Mouse (Mus musculus): ENCODE results near the gene Rnf123. TPM values are rescaled to one million over a fixed set of nuclear protein-coding genes. Genes with fewer than 3 reads are reported as not detected.
A peak's percentile ranks its signal among the peaks of the same experiment; 100 is the strongest.

Gene Rnf123
- polyA plus RNA-seq, 1 experiment from 2014 or later: 38.2 TPM

GRCm38 (mm10) chr9:108095949-108096712 is 13.0 kb upstream of the Rnf123 start:
- Histone ChIP-seq H3K4me2 (replicated peaks) (peak overlapping the region; percentile 96; the same call in 1 of the 2 replicates), H3K4me1 (peaks cover 12% of the 10 kb centered on the region; the same call in 1 of the 2 replicates), H3K9me3 (no peaks in the 10 kb centered on the region), H3K27me3 (no peaks in the 10 kb centered on the region), H3K4me3 (no peak overlapping the region), H3K36me3 (peaks cover 15% of the 10 kb centered on the region), H3K9ac (no peak overlapping the region), H3K27ac (no peak overlapping the region)
- ATAC-seq (ENCODE audit: insufficient number of reproducible peaks, insufficient read depth, low FRiP score, low TSS enrichment): no peak
- 62% methylated on average over 10 of the region's 10 CpGs for WGBS

GRCm38 (mm10) chr9:108095518-108095917 is 12.4 kb upstream of the Rnf123 start:
- Histone ChIP-seq H3K9ac (no peak overlapping the region), H3K27me3 (no peaks in the 10 kb centered on the region), H3K4me2 (replicated peaks) (peak overlapping the region; percentile 96), H3K4me3 (peak overlapping the region; percentile 71), H3K4me1 (peaks cover 12% of the 10 kb centered on the region; the same call in 1 of the 2 replicates), H3K9me3 (no peaks in the 10 kb centered on the region), H3K36me3 (peaks cover 22% of the 10 kb centered on the region), H3K27ac (no peak overlapping the region; the same call in 1 of the 2 replicates)
- 13% methylated on average over 3 of the region's 3 CpGs for whole genome bisulfite sequencing
- ATAC-seq (ENCODE audit: insufficient number of reproducible peaks, insufficient read depth, low FRiP score, low TSS enrichment): no peak

- ATAC-seq (ENCODE audit: insufficient number of reproducible peaks, insufficient read depth, low FRiP score, low TSS enrichment): 0 out of 2 replicates have a peak, but pooled peaks have one; percentile 12
- H3K4me3 ChIP-seq: peak overlapping the region; percentile 71
- peak overlapping the region; percentile 96 for H3K4me2 ChIP-seq (replicated peaks)
- H3K9ac ChIP-seq: peak overlapping the region; percentile 64
- peak overlapping the region; percentile 86 for H3K27ac ChIP-seq
- peaks cover 27% of the 10 kb centered on the region for H3K36me3 ChIP-seq
- no peaks in the 10 kb centered on the region for H3K9me3 ChIP-seq
- WGBS: under 1% methylated on average over 16 of the region's 16 CpGs
- H3K27me3 ChIP-seq: no peaks in the 10 kb centered on the region
- H3K4me1 ChIP-seq: peaks cover 12% of the 10 kb centered on the region; the same call in 1 of the 2 replicates
Observed at GRCm38 (mm10) chr9:108094998-108095411, 11.9 kb upstream of the Rnf123 start.

GRCm38 (mm10) chr9:108094184-108094941 is 11.2 kb upstream of the Rnf123 start, which contains the start of gene Apeh:
Gene Apeh, minus strand, starts transcription at chr9:108094606.
- Histone ChIP-seq H3K27ac (peak within 1 kb of the TSS; percentile 86), H3K27me3 (no peaks in the 10 kb centered on the region), H3K4me1 (peaks cover 12% of the 10 kb centered on the region; the same call in 1 of the 2 replicates), H3K36me3 (peaks cover 33% of the 10 kb centered on the region), H3K4me3 (peak within 1 kb of the TSS; percentile 71), H3K9me3 (no peaks in the 10 kb centered on the region), H3K9ac (peak within 1 kb of the TSS; percentile 64), H3K4me2 (replicated peaks) (peak within 1 kb of the TSS; percentile 96)
- ATAC-seq (ENCODE audit: insufficient number of reproducible peaks, insufficient read depth, low FRiP score, low TSS enrichment): peak; percentile 94
- 1% methylated on average over 52 of the region's 52 CpGs for WGBS

- Histone ChIP-seq H3K27ac (no peak overlapping the region), H3K4me3 (peak overlapping the region; percentile 71), H3K4me2 (replicated peaks) (peak overlapping the region; percentile 96), H3K4me1 (peaks cover 12% of the 10 kb centered on the region; the same call in 1 of the 2 replicates), H3K36me3 (peaks cover 41% of the 10 kb centered on the region), H3K27me3 (no peaks in the 10 kb centered on the region), H3K9me3 (no peaks in the 10 kb centered on the region), H3K9ac (peak overlapping the region; percentile 64; the same call in 1 of the 2 replicates)
- no peak for ATAC-seq (ENCODE audit: insufficient number of reproducible peaks, insufficient read depth, low FRiP score, low TSS enrichment)
- 70% methylated on average over 10 of the region's 10 CpGs for WGBS
Observed at GRCm38 (mm10) chr9:108093586-108093985, 10.4 kb upstream of the Rnf123 start.

GRCm38 (mm10) chr9:108090611-108091120 is 7.5 kb upstream of the Rnf123 start:
- 95% methylated on average over 7 of the region's 7 CpGs for WGBS
- H3K4me1 ChIP-seq: peaks cover 12% of the 10 kb centered on the region; the same call in 1 of the 2 replicates

GRCm38 (mm10) chr9:108085261-108085660 is 2.1 kb upstream of the Rnf123 start:
- 94% methylated on average over 4 of the region's 4 CpGs for WGBS
- Histone ChIP-seq H3K27me3 (peaks cover 40% of the 10 kb centered on the region), H3K9me3 (no peaks in the 10 kb centered on the region), H3K9ac (no peak overlapping the region; the same call in 1 of the 2 replicates), H3K4me3 (no peak overlapping the region), H3K36me3 (peaks cover 63% of the 10 kb centered on the region), H3K4me1 (no peaks in the 10 kb centered on the region; the same call in 1 of the 2 replicates), H3K4me2 (replicated peaks) (no peak overlapping the region), H3K27ac (no peak overlapping the region)
- ATAC-seq (ENCODE audit: insufficient number of reproducible peaks, insufficient read depth, low FRiP score, low TSS enrichment): no peak

More at GRCm38 (mm10) chr9:108090611-108091120, 7.5 kb upstream of the Rnf123 start:
- no peak overlapping the region for H3K4me2 ChIP-seq (replicated peaks)
- H3K27me3 ChIP-seq: no peaks in the 10 kb centered on the region
- no peak overlapping the region for H3K27ac ChIP-seq
- H3K36me3 ChIP-seq: peaks cover 70% of the 10 kb centered on the region
- no peak overlapping the region for H3K4me3 ChIP-seq
- H3K9me3 ChIP-seq: no peaks in the 10 kb centered on the region
- no peak for ATAC-seq (ENCODE audit: insufficient number of reproducible peaks, insufficient read depth, low FRiP score, low TSS enrichment)
- no peak overlapping the region for H3K9ac ChIP-seq

- Histone ChIP-seq H3K36me3 (peaks cover 46% of the 10 kb centered on the region), H3K4me3 (no peak overlapping the region), H3K27ac (no peak overlapping the region), H3K9ac (no peak overlapping the region), H3K27me3 (peaks cover 46% of the 10 kb centered on the region), H3K9me3 (no peaks in the 10 kb centered on the region), H3K4me2 (replicated peaks) (no peak overlapping the region), H3K4me1 (peaks cover 5% of the 10 kb centered on the region)
- WGBS: 82% methylated on average over 6 of the region's 6 CpGs
- no peak for ATAC-seq (ENCODE audit: insufficient number of reproducible peaks, insufficient read depth, low FRiP score, low TSS enrichment)
Observed at GRCm38 (mm10) chr9:108083561-108083960, 415 bp upstream of the Rnf123 start.

GRCm38 (mm10) chr9:108082549-108082948 is 597 bp downstream of the Rnf123 start:
- Histone ChIP-seq H3K9ac (no peak overlapping the region), H3K36me3 (peaks cover 36% of the 10 kb centered on the region), H3K27ac (no peak overlapping the region), H3K4me1 (peaks cover 15% of the 10 kb centered on the region), H3K4me2 (replicated peaks) (peak overlapping the region; percentile 35), H3K4me3 (peak overlapping the region; percentile 9; the same call in 1 of the 2 replicates), H3K27me3 (peaks cover 46% of the 10 kb centered on the region), H3K9me3 (no peaks in the 10 kb centered on the region)
- ATAC-seq (ENCODE audit: insufficient number of reproducible peaks, insufficient read depth, low FRiP score, low TSS enrichment): no peak
- 8% methylated on average over 19 of the region's 19 CpGs for WGBS

- no peaks in the 10 kb centered on the region for H3K9me3 ChIP-seq
- peaks cover 16% of the 10 kb centered on the region for H3K4me1 ChIP-seq
- ATAC-seq (ENCODE audit: insufficient number of reproducible peaks, insufficient read depth, low FRiP score, low TSS enrichment): no peak
- H3K4me3 ChIP-seq: peak within 1 kb of the TSS; percentile 71
- H3K27me3 ChIP-seq: peaks cover 46% of the 10 kb centered on the region
- peak within 1 kb of the TSS; percentile 84 for H3K9ac ChIP-seq
- H3K4me2 ChIP-seq (replicated peaks): peak within 1 kb of the TSS; percentile 90
- WGBS: 70% methylated on average over 5 of the region's 5 CpGs
- no peak within 1 kb of the TSS for H3K27ac ChIP-seq
- peaks cover 13% of the 10 kb centered on the region for H3K36me3 ChIP-seq
Observed at GRCm38 (mm10) chr9:108080168-108080567, 3.0 kb downstream of the Rnf123 start, which contains the start of gene Mst1. Gene Mst1, plus strand, starts transcription at chr9:108080436.

Data from embryonic facial prominence, embryonic 12.5 days (tissue).